Mouse (Mus musculus) left cerebral cortex, postnatal 25 days (tissue): Measurements from ENCODE around the gene Vps37d. TPM values are rescaled to one million over a fixed set of nuclear protein-coding genes. Genes with fewer than 3 reads are reported as not detected.
A peak's percentile ranks its signal among the peaks of the same experiment; 100 is the strongest.

Experiments used
- DNase-seq, 2 experiments: peaks; one replicate each; pipeline ENCODE4 v3.0.0; 2022; ENCODE audit warnings: low spot score in 2 of 2, mixed read lengths in 1 of 2
- intact Hi-C: fragments of 180-260 bp; cut with DNase I; formaldehyde crosslinking; loops from one replicate; pipeline ENCODE4 v1.15.1; 2025
- total RNA-seq, 2 experiments: library from RNA; stranded (reverse); gene quantifications; 2 replicates each; pipeline ENCODE4 v1.2.3; 2021

Vps37d gene
- total RNA-seq, 2 experiments from 2014 or later: 25.3 to 28.7 TPM

DNA sequence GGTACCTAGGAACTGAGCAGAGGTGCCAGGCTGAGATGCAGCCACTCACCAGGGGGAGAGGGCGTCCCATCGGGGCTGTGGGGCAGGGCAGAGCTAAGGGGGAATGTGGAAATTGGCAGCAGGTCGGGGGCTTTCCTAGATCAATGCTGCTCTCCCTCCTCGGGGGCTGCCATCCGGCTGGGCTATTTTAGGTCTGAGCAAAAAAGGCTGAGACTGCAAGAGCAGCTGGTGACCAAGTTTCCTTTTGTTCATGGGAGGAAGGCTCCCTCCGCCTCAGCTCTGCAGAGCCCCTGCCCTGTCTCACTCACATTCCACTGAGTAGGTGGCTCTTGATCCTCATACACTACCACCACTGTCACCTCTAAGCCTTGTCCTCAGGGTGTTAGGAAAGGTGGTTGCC, 38.0 kb downstream of the Vps37d start:
- DNase-seq: peak in 1 of 2 experiments; percentile 85
- intact Hi-C loops: loop anchor here (2.0 kb wide), 1 partner anchor 15 kb away; no protein-coding TSS in a partner anchor

- intact Hi-C loops: no loop called here
- DNase-seq: peak in 1 of 2 experiments; percentile 70
Measured at GRCm38 (mm10) chr5:135039541-135039940, 38.5 kb downstream of the Vps37d start.

DNA sequence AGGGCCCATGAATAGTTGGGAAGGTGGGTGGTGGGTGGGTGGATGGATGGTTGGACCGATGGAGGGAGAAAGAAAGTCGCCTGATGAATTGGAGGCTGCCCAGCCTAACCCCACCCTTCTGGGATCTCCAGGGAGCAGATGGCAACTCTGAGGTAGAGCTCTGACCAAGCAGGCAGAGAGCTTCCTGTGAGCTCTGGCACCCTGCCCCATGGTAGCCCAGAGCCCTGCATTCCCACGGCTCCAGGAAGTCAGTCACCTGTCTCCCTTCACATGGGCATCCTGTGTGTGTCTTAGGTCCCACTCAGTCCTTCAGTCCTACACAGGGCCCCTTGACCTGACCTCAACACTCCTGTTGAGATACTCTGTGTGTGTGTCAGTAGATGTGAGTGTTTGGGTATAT, 40.1 kb downstream of the Vps37d start:
- intact Hi-C loops: no loop called here
- DNase-seq: peak in 1 of 2 experiments; percentile 52

DNA sequence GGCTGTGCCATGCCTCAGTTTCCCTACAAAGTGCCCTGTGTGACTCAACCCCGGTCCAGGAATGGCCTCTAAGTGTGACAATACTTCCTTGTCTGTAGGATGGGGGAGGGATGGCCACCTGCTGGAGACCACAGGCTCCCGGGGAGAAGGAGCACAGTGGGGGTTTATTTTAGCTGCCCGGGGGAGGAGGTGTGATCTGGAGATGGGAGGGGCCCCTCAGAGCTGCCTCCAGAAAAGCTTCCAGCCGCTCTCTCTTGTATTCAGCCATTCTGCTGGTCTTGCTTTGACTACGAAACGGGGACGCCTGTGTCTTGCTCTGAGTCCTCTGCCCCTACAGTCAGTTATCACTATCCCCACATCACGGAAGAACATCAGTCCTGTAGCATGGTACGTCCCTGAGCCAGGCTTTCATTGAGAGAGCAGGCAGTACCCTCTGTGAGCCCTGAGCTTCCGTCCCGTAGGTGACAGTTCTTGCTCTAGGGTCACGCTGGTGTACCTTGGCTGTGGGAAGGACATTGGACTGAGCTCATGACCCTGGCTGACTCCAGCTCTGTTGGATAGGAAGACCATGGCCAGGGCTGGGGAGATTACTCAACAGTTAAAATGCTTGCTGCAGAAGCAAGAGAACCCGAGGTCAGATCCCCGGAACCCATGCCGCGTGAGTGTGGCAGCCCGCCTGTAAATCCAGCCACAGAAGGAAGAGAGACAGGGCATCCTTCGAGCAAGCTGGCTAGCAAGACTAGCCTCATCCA, 42.3 kb downstream of the Vps37d start:
- peak; percentile 62 to 94 for DNase-seq
- intact Hi-C loops: loop anchor here (1.0 kb wide), 1 partner anchor 9 kb away; no protein-coding TSS in a partner anchor

- intact Hi-C loops: no loop called here
- no peak for DNase-seq
Measured at GRCm38 (mm10) chr5:135034593-135034992, 43.5 kb downstream of the Vps37d start.

DNA sequence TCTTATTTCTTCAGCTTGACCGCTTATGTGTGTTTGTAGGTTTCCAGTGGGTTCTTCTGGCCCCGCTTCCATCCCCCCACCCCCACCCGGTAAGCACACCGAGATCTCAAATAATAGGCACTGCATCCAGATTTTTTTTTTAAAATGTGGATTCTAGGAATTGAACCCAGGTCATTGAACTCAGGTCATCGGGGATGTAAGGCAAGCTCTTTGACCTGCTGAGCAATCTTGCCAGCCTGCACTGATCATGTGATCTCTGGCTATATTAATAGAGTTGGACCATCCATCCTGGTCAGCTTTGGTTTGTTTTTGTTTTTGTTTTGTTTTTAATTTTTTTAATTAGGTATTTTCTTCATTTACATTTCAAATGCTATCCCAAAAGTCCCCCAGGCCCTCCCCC, 45.5 kb downstream of the Vps37d start:
- intact Hi-C loops: no loop called here
- DNase-seq: no peak

DNA sequence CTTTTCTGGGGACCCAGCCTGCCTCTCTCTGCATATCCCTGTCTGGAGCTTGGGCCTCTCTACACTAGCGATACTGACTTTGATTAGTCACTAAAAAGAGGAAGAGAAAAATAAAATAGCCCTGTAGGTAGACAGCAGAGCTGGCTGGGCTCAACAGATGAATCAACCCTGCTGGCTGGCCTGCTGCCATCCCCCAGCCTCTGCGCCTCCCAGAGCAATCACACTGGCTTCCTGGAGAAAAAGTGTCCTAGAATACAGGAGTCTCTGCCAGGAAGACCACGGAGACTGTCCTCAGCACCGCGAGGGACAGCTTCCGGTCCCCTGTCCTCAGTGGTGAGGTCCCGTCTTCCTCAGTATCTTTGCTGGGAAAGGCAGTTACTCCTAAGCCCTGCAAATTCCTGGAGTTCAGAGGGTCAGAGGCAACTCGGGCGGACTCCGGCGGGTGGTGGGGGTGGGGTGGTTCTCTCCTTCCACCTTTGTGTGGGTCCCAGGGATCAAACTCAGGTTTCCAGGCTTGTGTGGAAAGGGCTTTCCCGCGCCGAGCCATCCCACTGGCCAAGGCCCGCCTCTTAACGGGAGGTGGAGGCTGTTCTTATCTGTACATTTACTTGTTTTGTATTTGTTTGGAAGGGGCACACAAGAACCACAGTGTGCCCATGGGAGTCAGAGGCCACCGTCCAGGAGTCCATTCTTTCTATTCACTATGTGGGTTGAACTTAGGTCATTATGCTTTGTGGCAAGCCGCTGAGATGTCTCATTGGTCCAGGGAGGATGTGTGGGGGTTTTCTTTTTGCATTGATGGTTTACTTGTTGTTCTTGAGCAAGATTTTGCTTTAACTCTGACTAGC, 48.8 kb downstream of the Vps37d start:
- intact Hi-C loops: no loop called here

DNA sequence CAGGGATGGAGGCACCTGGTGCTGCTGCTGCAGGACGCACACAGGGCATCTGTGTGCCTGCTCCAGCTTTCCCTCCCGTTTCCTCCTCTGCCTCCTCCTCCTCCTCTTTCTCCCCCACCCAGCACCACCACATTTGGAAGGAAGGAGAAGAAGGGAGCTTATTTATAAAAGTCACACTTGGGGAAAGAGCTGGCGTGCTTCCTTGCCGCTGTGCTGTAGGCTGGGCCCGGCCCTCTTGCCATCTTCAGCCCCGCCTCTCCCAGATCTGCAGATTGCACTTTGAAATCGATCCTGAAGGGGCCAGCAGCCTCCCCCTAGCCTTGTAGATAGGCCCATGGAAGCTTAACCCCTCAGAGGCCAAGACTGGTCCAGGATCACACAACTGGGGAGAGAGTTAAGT, 52.2 kb downstream of the Vps37d start:
- intact Hi-C loops: loop anchor here (1.0 to 2.0 kb wide), 2 partner anchors 9 to 15 kb away; no protein-coding TSS in a partner anchor

More for the DNA sequence above, 48.8 kb downstream of the Vps37d start:
- DNase-seq: peak; percentile 71 to 92

GRCm38 (mm10) chr5:135024665-135025224, 53.3 kb downstream of the Vps37d start:
- DNase-seq: no peak
- intact Hi-C loops: loop anchor here (2.0 kb wide), 1 partner anchor 16 kb away; no protein-coding TSS in a partner anchor

More for the DNA sequence above, 52.2 kb downstream of the Vps37d start:
- peak in 1 of 2 experiments; percentile 93 for DNase-seq

DNA sequence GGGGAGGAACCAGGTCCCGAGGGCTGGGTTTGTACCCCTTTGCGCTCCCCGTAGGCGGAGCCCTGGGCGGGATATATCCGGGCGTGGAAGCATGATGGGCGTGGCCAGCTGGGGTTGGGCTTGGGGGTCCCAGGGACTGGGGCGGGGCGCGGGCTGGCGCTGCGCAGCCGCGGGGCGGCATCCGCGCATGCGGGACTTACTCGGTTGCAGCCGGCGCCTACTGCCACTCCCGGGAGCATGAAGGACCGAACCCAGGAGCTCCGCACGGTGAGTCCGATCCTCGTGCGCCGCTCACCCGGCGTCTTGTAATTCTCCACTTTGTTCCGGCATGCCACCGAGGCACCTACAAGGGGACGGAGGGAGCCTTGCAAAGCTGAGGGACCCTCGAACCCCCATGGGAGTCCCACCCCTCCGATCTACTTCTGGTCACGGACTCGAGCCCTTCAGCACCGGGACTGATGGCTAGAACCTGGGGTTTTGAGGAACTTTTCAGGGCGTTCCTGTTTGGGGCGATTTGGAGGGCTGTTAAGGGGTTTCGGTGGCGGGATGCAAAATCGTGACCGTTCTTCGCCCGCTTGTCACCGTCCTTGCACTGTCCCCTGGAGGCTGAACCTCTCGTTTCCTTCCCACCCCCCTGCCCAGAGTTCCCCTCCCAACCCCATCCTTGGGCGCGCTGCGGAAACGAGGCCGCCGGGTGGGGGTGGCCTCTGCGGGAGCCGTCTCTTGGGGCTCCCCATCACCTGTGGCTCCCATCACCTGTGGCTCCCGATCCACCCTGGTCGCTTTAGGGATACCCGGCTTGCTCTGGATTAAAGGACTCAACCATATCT, 54.5 kb downstream of the Vps37d start, which contains the start of gene Stx1a:
Gene Stx1a, plus strand, starts transcription at position 139 of the 830 bp plus-strand sequence.
- DNase-seq: peak; percentile 88 to 93
- intact Hi-C loops: loop anchor here (2.0 kb wide), 1 partner anchor 17 kb away; no protein-coding TSS in a partner anchor

Other genes starting within 250 kb of the Vps37d start
- gene Tmem270, start 171.5 kb downstream of the Vps37d start, total RNA-seq: not detected
- not detected for gene Cldn13, start 162.7 kb downstream of the Vps37d start, total RNA-seq
- 1 to 10 TPM; 9.0 to 9.8 TPM for gene Mettl27, start 145.9 kb downstream of the Vps37d start, total RNA-seq
- gene Cldn4, start 131.3 kb downstream of the Vps37d start, total RNA-seq: not detected
- gene Cldn3, start 92.1 kb downstream of the Vps37d start, total RNA-seq: under 1 TPM; 0.39 to 0.62 TPM
- 10 to 100 TPM; 35.5 to 41.4 TPM for gene Abhd11, start 69.1 kb downstream of the Vps37d start, total RNA-seq
- 100 to 1,000 TPM; 388 to 416 TPM for gene Stx1a, start 54.8 kb downstream of the Vps37d start, total RNA-seq
- gene Dnajc30, start 14.1 kb downstream of the Vps37d start, total RNA-seq: 10 to 100 TPM; 38.3 to 42.4 TPM
- 10 to 100 TPM; 49.7 to 51.0 TPM for gene Bud23, start 13.3 kb downstream of the Vps37d start, total RNA-seq
- gene Mlxipl, start 11.6 kb upstream of the Vps37d start, total RNA-seq: 1 to 10 TPM; 4.6 to 5.7 TPM
- 10 to 100 TPM; 30.1 to 30.7 TPM for gene Tbl2, start 71.4 kb upstream of the Vps37d start, total RNA-seq
- 10 to 100 TPM; 52.4 to 53.4 TPM for gene Bcl7b, start 90.0 kb upstream of the Vps37d start, total RNA-seq
- gene Baz1b, start 109.0 kb upstream of the Vps37d start, total RNA-seq: 10 to 100 TPM; 64.5 to 72.0 TPM
- 1 to 10 TPM; 6.5 to 7.2 TPM for gene Fzd9, start 173.0 kb upstream of the Vps37d start, total RNA-seq